Mouse (Mus musculus): ENCODE data around the gene Eef1g. TPM values are rescaled to one million over a fixed set of nuclear protein-coding genes. Genes with fewer than 3 reads are reported as not detected.
"Not testable (repeated sequence)": the region's sequence is repeated elsewhere in the genome, so short reads cannot be mapped to it uniquely, and the experiment has no call there.

Eef1g gene
- polyA plus RNA-seq, 1 experiment from 2014 or later, result 334 TPM

GRCm38 (mm10) chr19:8998546-8998945 lies 31.7 kb downstream of the Eef1g start:
- Histone ChIP-seq H3K36me3 (no peaks in the 10 kb centered on the region), H3K27me3 (no peaks in the 10 kb centered on the region), H3K9ac (replicated peaks) (no peak overlapping the region), H3K4me2 (replicated peaks) (no peak overlapping the region), H3K27ac (no peak overlapping the region), H3K4me1 (replicated peaks) (no peaks in the 10 kb centered on the region), H3K9me3 (no peaks in the 10 kb centered on the region), H3K4me3 (replicated peaks) (no peak overlapping the region)
- no peak for ATAC-seq
- 89% methylated on average over 6 of the region's 6 CpGs for WGBS

DNA sequence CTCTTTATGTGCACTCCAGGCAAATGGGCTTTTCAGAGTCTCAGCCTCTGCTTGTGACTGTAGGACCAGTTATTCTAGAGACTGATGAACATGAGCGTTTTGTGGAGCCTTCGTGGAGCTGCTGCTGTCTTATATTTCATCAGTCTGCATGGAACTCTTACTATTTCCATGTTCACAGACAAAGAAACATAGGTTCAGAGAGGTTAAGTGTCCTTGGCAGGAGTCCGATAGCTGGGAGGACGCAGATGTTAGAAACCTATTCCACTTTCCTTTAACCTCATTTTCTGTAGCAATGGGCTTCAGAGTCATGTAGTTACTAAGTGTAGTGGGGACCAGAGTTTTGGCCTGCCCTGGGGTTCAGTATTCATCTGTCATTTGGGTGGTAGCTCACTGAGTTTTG lies 32.4 kb downstream of the Eef1g start:
- no peak for ATAC-seq
- H3K36me3 ChIP-seq, result no peaks in the 10 kb centered on the region
- no peak overlapping the region for H3K9ac ChIP-seq (replicated peaks)
- no peaks in the 10 kb centered on the region for H3K4me1 ChIP-seq (replicated peaks)
- H3K4me3 ChIP-seq (replicated peaks), result no peak overlapping the region
- no peak overlapping the region for H3K4me2 ChIP-seq (replicated peaks)
- no peak overlapping the region for H3K27ac ChIP-seq
- 90% methylated on average over 4 of the region's 4 CpGs for WGBS
- no peaks in the 10 kb centered on the region for H3K27me3 ChIP-seq
- no peaks in the 10 kb centered on the region for H3K9me3 ChIP-seq

DNA sequence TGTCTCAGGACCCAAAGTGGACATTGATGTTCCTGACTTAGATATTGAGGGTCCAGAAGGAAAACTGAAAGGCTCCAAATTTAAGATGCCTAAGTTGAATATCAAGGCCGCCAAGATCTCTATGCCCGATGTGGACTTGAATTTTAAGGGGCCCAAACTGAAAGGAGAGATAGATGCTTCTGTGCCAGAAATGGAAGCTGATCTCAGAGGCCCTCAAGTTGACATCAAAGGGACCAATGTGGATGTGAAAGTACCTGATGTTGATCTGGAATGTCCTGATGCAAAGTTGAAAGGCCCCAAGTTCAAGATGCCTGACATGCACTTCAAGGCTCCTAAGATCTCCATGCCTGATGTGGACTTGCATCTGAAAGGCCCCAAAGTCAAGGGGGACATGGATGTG lies 40.1 kb downstream of the Eef1g start:
- ATAC-seq; H3K9me3 ChIP-seq; H3K27ac ChIP-seq; H3K4me3 ChIP-seq (replicated peaks); H3K27me3 ChIP-seq; H3K36me3 ChIP-seq; H3K9ac ChIP-seq (replicated peaks); H3K4me2 ChIP-seq (replicated peaks); H3K4me1 ChIP-seq (replicated peaks): not testable (repeated sequence)
- WGBS, result 91% methylated on average over 2 of the region's 2 CpGs

GRCm38 (mm10) chr19:9019298-9019697 lies 52.5 kb downstream of the Eef1g start:
- no peaks in the 10 kb centered on the region for H3K36me3 ChIP-seq
- H3K9ac ChIP-seq (replicated peaks), result no peak overlapping the region
- no peaks in the 10 kb centered on the region for H3K4me1 ChIP-seq (replicated peaks)
- ATAC-seq, result no peak
- no peaks in the 10 kb centered on the region for H3K9me3 ChIP-seq
- H3K27me3 ChIP-seq, result no peaks in the 10 kb centered on the region
- no peak overlapping the region for H3K4me2 ChIP-seq (replicated peaks)
- no peak overlapping the region for H3K27ac ChIP-seq
- WGBS, result 87% methylated on average over 3 of the region's 3 CpGs
- no peak overlapping the region for H3K4me3 ChIP-seq (replicated peaks)

GRCm38 (mm10) chr19:9023021-9023778 lies 56.4 kb downstream of the Eef1g start:
- Histone ChIP-seq H3K9ac (replicated peaks) (no peak overlapping the region), H3K27me3 (no peaks in the 10 kb centered on the region), H3K27ac (no peak overlapping the region), H3K9me3 (no peaks in the 10 kb centered on the region), H3K4me2 (replicated peaks) (no peak overlapping the region), H3K36me3 (no peaks in the 10 kb centered on the region), H3K4me3 (replicated peaks) (no peak overlapping the region), H3K4me1 (replicated peaks) (peaks cover 11% of the 10 kb centered on the region)
- no peak for ATAC-seq
- 53% methylated on average over 11 of the region's 11 CpGs for WGBS

DNA sequence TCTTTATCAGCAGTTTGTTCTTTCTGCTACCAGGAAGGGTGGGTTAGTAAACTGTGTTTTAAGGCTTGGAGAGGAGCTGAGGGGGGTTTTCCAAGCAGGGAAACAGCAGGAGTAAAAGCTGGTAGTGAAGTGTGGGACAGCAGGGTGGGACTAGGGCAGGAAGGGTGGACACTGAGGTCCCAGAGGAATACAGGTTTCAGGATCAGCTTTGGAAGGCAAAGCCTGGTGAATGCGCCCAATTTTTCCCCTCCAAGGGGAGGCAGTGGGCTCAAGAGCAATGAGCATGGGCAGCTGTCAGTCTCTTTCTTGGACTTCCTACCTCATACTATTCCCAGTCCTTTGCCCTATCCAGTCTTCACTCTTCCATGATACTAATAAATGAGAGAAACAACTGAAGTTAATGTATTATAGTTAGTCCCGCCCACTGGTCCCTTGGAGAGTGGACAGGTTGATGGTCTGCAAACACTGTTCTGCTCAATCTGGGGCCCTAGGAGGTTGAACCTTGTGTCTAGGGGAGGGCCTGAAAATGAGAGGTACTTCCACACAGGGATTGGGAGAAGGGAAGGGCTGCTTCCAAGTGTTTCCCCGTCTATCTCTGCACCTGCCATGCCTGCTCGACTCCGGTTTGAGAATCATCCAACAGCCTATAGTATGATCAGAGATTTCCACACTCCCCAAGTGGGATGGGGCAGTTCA lies 58.9 kb downstream of the Eef1g start:
- no peaks in the 10 kb centered on the region for H3K36me3 ChIP-seq
- no peak for ATAC-seq
- no peak overlapping the region for H3K4me3 ChIP-seq (replicated peaks)
- no peaks in the 10 kb centered on the region for H3K27me3 ChIP-seq
- peaks cover 11% of the 10 kb centered on the region for H3K4me1 ChIP-seq (replicated peaks)
- H3K9me3 ChIP-seq, result no peaks in the 10 kb centered on the region
- no peak overlapping the region for H3K4me2 ChIP-seq (replicated peaks)
- WGBS, result 89% methylated on average over 5 of the region's 5 CpGs
- H3K27ac ChIP-seq, result no peak overlapping the region
- no peak overlapping the region for H3K9ac ChIP-seq (replicated peaks)

DNA sequence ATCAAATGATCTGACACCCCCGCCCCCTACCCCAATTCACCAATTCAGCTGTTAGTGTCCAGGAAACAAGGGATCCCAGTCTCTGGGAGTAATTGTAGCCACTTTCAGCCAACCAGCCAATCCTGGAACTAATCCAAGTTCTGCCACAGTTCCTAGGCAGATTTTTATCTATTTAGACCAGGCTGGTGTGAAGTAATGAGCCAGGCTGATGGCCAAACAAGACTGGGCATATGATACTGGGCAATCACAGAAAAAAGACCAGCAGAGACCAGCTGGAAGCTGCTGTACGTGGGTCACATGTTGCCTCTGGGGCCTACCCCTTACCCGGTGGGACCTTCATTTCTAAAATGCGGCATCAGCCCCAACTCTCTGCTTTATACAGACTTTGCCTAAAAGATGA lies 59.8 kb downstream of the Eef1g start:
- no peaks in the 10 kb centered on the region for H3K9me3 ChIP-seq
- peaks cover 11% of the 10 kb centered on the region for H3K4me1 ChIP-seq (replicated peaks)
- ATAC-seq, result 0 out of 2 replicates have a peak, but pooled peaks have one; percentile 62
- H3K4me2 ChIP-seq (replicated peaks), result no peak overlapping the region
- no peak overlapping the region for H3K9ac ChIP-seq (replicated peaks)
- peak overlapping the region; percentile 1; the same call in 1 of the 2 replicates for H3K27ac ChIP-seq
- no peak overlapping the region for H3K4me3 ChIP-seq (replicated peaks)
- H3K27me3 ChIP-seq, result no peaks in the 10 kb centered on the region
- no peaks in the 10 kb centered on the region for H3K36me3 ChIP-seq
- WGBS, result 86% methylated on average over 4 of the region's 4 CpGs

DNA sequence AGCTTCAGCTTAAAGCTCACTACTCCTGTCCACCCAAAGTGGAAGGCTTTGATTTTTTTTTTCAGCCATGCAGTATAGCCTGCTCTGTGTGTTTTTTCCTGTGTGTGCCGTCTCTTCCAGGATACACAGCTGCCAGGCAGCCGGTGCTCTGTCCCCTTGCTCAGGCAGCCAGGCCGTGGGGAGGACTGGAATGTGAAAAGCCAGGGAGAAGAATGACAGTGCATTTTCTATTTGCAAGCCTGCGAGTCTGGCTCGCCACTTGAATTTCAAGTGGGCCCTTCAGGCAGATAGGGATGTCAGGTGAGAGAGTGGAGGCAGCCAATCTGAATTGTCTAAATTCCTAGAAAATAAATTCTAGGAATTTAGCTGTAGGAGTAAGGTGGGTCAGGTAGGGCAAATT lies 61.0 kb downstream of the Eef1g start:
- Histone ChIP-seq H3K4me3 (replicated peaks) (no peak overlapping the region), H3K27ac (peak overlapping the region; percentile 44; the same call in 1 of the 2 replicates), H3K9me3 (no peaks in the 10 kb centered on the region), H3K4me1 (replicated peaks) (peaks cover 11% of the 10 kb centered on the region), H3K9ac (replicated peaks) (no peak overlapping the region), H3K4me2 (replicated peaks) (no peak overlapping the region), H3K27me3 (no peaks in the 10 kb centered on the region), H3K36me3 (no peaks in the 10 kb centered on the region)
- ATAC-seq, result peak; percentile 75
- WGBS, result 15% methylated on average over 5 of the region's 5 CpGs

Other genes with a start within 250 kb of the Eef1g start
- 151 and 153 TPM in 2 replicates for gene Slc3a2, start 243.7 kb upstream of the Eef1g start, polyA plus RNA-seq (2015; fragmentation: Nextera tagmentation; extraction: Ambion mirVana)
- gene Wdr74, start 231.2 kb upstream of the Eef1g start, polyA plus RNA-seq (2015; fragmentation: Nextera tagmentation; extraction: Ambion mirVana), result 89.1 and 93.4 TPM in 2 replicates
- gene 1700092M07Rik, start 226.3 kb upstream of the Eef1g start, polyA plus RNA-seq (2015; fragmentation: Nextera tagmentation; extraction: Ambion mirVana), result 2.2 and 2.5 TPM in 2 replicates
- 121 and 127 TPM in 2 replicates for gene Stx5a, start 225.6 kb upstream of the Eef1g start, polyA plus RNA-seq (2015; fragmentation: Nextera tagmentation; extraction: Ambion mirVana)
- 195 and 206 TPM in 2 replicates for gene Nxf1, start 210.0 kb upstream of the Eef1g start, polyA plus RNA-seq (2015; fragmentation: Nextera tagmentation; extraction: Ambion mirVana)
- 264 and 280 TPM in 2 replicates for gene Tmem223, start 196.0 kb upstream of the Eef1g start, polyA plus RNA-seq (2015; fragmentation: Nextera tagmentation; extraction: Ambion mirVana)
- 35.8 and 38.1 TPM in 2 replicates for gene Tmem179b, start 192.6 kb upstream of the Eef1g start, polyA plus RNA-seq (2015; fragmentation: Nextera tagmentation; extraction: Ambion mirVana)
- 28.8 and 30.5 TPM in 2 replicates for gene Taf6l, start 180.6 kb upstream of the Eef1g start, polyA plus RNA-seq (2015; fragmentation: Nextera tagmentation; extraction: Ambion mirVana)
- 163 and 164 TPM in 2 replicates for gene Polr2g, start 168.5 kb upstream of the Eef1g start, polyA plus RNA-seq (2015; fragmentation: Nextera tagmentation; extraction: Ambion mirVana)
- gene Zbtb3, start 164.5 kb upstream of the Eef1g start, polyA plus RNA-seq (2015; fragmentation: Nextera tagmentation; extraction: Ambion mirVana), result 8.1 and 8.3 TPM in 2 replicates
- 66.1 and 70.3 TPM in 2 replicates for gene Ttc9c, start 147.7 kb upstream of the Eef1g start, polyA plus RNA-seq (2015; fragmentation: Nextera tagmentation; extraction: Ambion mirVana)
- 6.1 and 6.4 TPM in 2 replicates for gene Hnrnpul2, start 147.0 kb upstream of the Eef1g start, polyA plus RNA-seq (2015; fragmentation: Nextera tagmentation; extraction: Ambion mirVana)
- not detected in 2 replicates for gene AC129217.1, start 137.3 kb upstream of the Eef1g start, polyA plus RNA-seq (2015; fragmentation: Nextera tagmentation; extraction: Ambion mirVana)
- 78.9 and 83.7 TPM in 2 replicates for gene Bscl2, start 129.6 kb upstream of the Eef1g start, polyA plus RNA-seq (2015; fragmentation: Nextera tagmentation; extraction: Ambion mirVana)
- gene Gng3, start 127.8 kb upstream of the Eef1g start, polyA plus RNA-seq (2015; fragmentation: Nextera tagmentation; extraction: Ambion mirVana), result 310 and 338 TPM in 2 replicates
- 0.23 and 0.62 TPM in 2 replicates for gene Lrrn4cl, start 116.3 kb upstream of the Eef1g start, polyA plus RNA-seq (2015; fragmentation: Nextera tagmentation; extraction: Ambion mirVana)
- 167 and 168 TPM in 2 replicates for gene Ubxn1, start 95.5 kb upstream of the Eef1g start, polyA plus RNA-seq (2015; fragmentation: Nextera tagmentation; extraction: Ambion mirVana)
- 66.5 and 71.5 TPM in 2 replicates for gene Uqcc3, start 86.1 kb upstream of the Eef1g start, polyA plus RNA-seq (2015; fragmentation: Nextera tagmentation; extraction: Ambion mirVana)
- gene Lbhd1, start 83.3 kb upstream of the Eef1g start, polyA plus RNA-seq (2015; fragmentation: Nextera tagmentation; extraction: Ambion mirVana), result 61.5 and 61.8 TPM in 2 replicates
- gene Gm49403, start 83.1 kb upstream of the Eef1g start, polyA plus RNA-seq (2015; fragmentation: Nextera tagmentation; extraction: Ambion mirVana), result not detected in 2 replicates
- 56.1 and 70.3 TPM in 2 replicates for gene 1810009A15Rik, start 78.2 kb upstream of the Eef1g start, polyA plus RNA-seq (2015; fragmentation: Nextera tagmentation; extraction: Ambion mirVana)
- gene Gm49416, start 78.1 kb upstream of the Eef1g start, polyA plus RNA-seq (2015; fragmentation: Nextera tagmentation; extraction: Ambion mirVana), result 0.54 TPM in 1 of 2 replicates, not detected in the other
- gene Ints5, start 74.0 kb upstream of the Eef1g start, polyA plus RNA-seq (2015; fragmentation: Nextera tagmentation; extraction: Ambion mirVana), result 34.8 and 38.9 TPM in 2 replicates
- gene Ganab, start 69.0 kb upstream of the Eef1g start, polyA plus RNA-seq (2015; fragmentation: Nextera tagmentation; extraction: Ambion mirVana), result 96.8 and 99.8 TPM in 2 replicates
- 82.2 and 89.5 TPM in 2 replicates for gene B3gat3, start 46.7 kb upstream of the Eef1g start, polyA plus RNA-seq (2015; fragmentation: Nextera tagmentation; extraction: Ambion mirVana)
- 1.9 and 2.4 TPM in 2 replicates for gene Rom1, start 37.7 kb upstream of the Eef1g start, polyA plus RNA-seq (2015; fragmentation: Nextera tagmentation; extraction: Ambion mirVana)
- gene Eml3, start 37.5 kb upstream of the Eef1g start, polyA plus RNA-seq (2015; fragmentation: Nextera tagmentation; extraction: Ambion mirVana), result 8.7 and 9.2 TPM in 2 replicates
- 149 and 153 TPM in 2 replicates for gene Mta2, start 25.2 kb upstream of the Eef1g start, polyA plus RNA-seq (2015; fragmentation: Nextera tagmentation; extraction: Ambion mirVana)
- gene Tut1, start 13.2 kb upstream of the Eef1g start, polyA plus RNA-seq (2015; fragmentation: Nextera tagmentation; extraction: Ambion mirVana), result 32.4 and 32.6 TPM in 2 replicates
- gene Ahnak, start 22.2 kb downstream of the Eef1g start, polyA plus RNA-seq (2015; fragmentation: Nextera tagmentation; extraction: Ambion mirVana), result 3.7 and 4.9 TPM in 2 replicates
- not detected in 2 replicates for gene Scgb1a1, start 120.9 kb downstream of the Eef1g start, polyA plus RNA-seq (2015; fragmentation: Nextera tagmentation; extraction: Ambion mirVana)
- gene Asrgl1, start 168.6 kb downstream of the Eef1g start, polyA plus RNA-seq (2015; fragmentation: Nextera tagmentation; extraction: Ambion mirVana), result 13.6 and 17.2 TPM in 2 replicates

Measured in midbrain, embryonic 13.5 days (tissue).